Mouse (Mus musculus): ENCODE measurements around the gene Nxf2. TPM values are rescaled to one million over a fixed set of nuclear protein-coding genes. Genes with fewer than 3 reads are reported as not detected.

Nxf2 gene
- total RNA-seq, 2 experiments from 2014 or later: not detected

Other genes with a start within 250 kb of the Nxf2 start
- gene Armcx1, start 246.8 kb downstream of the Nxf2 start, total RNA-seq (2021): 10 to 100 TPM; 60.0 to 68.0 TPM
- 1 to 10 TPM; 4.2 to 5.8 TPM for gene Armcx6, start 213.3 kb downstream of the Nxf2 start, total RNA-seq (2021)
- gene Armcx3, start 208.2 kb downstream of the Nxf2 start, total RNA-seq (2021): 10 to 100 TPM; 75.0 to 85.0 TPM
- gene Armcx2, start 155.5 kb downstream of the Nxf2 start, total RNA-seq (2021): 10 to 100 TPM; 81.7 to 82.8 TPM
- gene Zmat1, start 44.5 kb upstream of the Nxf2 start, total RNA-seq (2021): 10 to 100 TPM in 1 of 2 experiments, 1 to 10 TPM in 1; 9.4 to 11.4 TPM
- not detected for gene Gm15023, start 212.9 kb upstream of the Nxf2 start, total RNA-seq (2021)
- gene Tceal6, start 245.9 kb upstream of the Nxf2 start, total RNA-seq (2021): 100 to 1,000 TPM in 1 of 2 experiments, 10 to 100 TPM in 1; 83.8 to 106 TPM